Mouse (Mus musculus) WW6 (cell line): ENCODE measurements at regions not wholly inside any gene's neighbourhood (a gene's known extent, or its start where the extent isn't known, plus 50 kb on each side); places are given as distances from the start of the nearest gene placed in this dataset.

ENCODE experiments used
- DNase-seq: peaks from one replicate; pipeline ENCODE4 v3.0.0-alpha.2; 2013; ENCODE audit warnings: low read depth, low spot score

DNA sequence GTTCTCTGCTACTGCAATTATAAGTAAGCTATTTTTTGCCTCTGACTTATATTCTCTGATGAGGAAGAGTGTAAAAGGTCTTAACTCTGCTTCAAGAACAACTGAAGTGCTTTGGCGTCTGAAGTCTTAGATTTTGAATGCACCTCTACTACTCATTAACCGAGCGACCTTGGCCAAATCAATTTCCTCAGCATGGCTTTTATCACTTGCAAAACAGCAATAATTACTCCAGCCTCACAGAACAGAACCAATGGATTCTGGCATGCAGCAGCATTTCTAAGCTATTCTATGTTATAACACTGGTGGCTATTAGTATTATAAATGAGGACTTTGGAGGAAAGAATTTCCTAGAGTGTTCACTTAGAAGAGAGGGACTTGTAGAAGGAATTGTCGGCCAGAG, 462.9 kb upstream of the Cited2 start:
- no peak for DNase-seq

DNA sequence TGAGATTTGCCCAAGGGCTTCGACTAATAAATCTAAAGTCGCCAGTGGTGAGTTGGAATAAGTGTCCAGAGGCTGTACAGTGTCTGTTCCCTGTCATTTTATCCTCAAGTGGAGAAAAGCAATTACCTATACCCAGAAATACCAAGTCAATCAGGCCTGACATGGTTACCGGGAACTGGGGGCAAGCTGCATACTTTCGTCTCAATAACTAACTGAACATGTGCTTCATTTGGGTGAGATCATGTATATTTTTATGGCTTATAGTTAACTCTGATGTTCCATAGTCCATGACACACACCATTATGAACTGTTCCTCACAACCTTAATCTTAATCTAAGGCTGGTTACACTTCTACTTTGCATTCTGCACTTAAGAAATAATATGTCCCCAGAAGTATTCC, 462.4 kb upstream of the Cited2 start:
- no peak for DNase-seq

GRCm38 (mm10) chr10:17261192-17261824, 461.7 kb upstream of the Cited2 start:
- no peak for DNase-seq

DNA sequence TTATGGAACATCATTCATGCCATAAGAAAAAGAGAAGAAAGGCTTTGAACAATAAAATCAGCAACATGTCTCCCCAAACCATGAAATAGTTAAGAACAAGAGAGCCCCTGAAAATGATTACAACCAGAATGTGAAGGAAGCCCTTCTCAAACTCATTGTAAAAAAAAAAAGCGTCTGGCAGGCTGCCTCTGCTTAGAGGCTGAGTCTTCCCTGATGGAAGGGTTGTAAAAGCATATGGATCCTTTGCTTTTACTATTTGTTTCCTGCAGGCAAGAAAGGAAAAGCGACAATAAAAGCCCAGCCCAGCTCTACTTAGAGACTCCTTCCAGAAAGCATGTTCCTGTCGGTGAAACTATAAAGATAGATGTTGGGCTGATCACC, 461.2 kb upstream of the Cited2 start:
- no peak for DNase-seq

GRCm38 (mm10) chr10:17272646-17273045, 450.4 kb upstream of the Cited2 start:
- no peak for DNase-seq

DNA sequence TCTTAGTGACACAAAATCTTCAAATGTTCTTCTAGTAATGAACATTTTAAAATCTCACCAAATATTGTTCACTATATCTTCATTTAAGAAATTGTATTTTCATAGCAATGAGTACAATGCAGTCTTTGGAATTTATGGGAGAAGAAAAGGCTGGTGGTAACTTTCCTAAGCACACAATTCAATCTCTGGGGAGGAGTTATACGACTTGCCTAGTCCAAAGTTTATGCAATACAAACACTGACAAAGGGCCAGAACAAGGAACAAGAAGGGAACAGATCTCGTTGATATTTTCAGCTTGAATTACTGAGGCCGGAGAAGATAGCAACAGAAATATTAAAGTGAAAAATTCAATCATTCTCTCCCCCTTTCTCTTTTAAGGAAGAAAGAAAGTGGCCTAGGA, 449.2 kb upstream of the Cited2 start:
- no peak for DNase-seq

- no peak for DNase-seq
These were observed 447.8 kb upstream of the Cited2 start for GRCm38 (mm10) chr10:17275214-17275613.

- no peak for DNase-seq
These were observed 445.1 kb upstream of the Cited2 start for GRCm38 (mm10) chr10:17277911-17278310.

DNA sequence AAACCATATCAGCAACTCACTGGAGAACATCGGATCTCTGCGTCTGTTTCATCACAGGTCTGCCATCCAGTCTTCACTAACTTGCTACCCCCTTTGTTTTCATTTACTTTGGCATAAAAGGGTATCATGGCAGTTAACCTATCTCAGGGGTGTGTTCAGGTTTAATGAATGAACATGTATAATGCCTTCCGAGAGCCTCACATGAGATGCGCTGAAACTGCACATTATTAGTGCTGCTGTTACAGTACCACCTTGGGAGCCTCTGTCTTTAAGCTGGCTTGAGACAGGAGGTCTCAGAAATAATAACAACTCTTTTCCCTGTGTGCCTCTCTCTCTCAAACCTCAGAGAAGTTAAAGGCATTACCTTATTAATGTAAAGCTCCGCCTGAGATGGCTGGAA, 438.2 kb upstream of the Cited2 start:
- DNase-seq, result no peak

DNA sequence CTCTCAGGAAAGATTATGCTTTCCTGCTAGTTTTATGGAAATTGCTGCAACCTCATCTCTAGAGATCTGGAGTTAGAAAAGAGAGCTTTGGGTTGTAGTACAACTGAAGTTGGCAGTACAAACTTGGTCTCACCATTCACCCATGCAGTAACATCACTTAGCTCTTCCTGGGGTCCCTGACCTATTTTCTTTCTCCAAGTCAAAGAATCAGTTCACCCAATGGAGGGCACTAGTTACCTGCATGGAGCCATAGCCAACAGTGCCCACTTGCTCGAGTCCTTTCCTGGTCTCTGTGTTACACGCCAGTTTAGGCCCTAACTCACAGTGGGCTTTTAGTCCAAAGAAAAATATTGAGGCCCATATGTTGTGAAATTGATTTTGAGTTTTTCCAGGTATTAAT, 435.9 kb upstream of the Cited2 start:
- DNase-seq, result no peak

- no peak for DNase-seq
These were observed 434.8 kb upstream of the Cited2 start for GRCm38 (mm10) chr10:17288231-17288630.

DNA sequence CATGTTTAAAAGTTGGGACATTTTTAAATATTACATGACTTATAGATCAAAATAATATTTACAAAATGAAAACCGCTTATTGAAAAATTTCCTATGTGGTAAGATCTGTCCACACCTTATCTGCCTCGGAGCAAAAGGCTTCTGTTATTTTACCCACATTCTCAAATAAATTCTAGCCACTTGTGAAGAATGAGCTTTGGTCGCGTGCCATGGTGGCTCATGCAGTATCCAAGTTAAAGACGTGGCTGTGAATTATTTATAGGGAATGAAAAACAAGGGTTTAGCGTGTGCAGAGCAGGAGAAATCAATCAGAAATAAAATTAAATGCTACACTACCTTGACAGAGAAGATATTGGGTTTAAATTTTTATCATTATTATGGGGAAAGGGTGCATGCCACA, 430.7 kb upstream of the Cited2 start:
- no peak for DNase-seq

DNA sequence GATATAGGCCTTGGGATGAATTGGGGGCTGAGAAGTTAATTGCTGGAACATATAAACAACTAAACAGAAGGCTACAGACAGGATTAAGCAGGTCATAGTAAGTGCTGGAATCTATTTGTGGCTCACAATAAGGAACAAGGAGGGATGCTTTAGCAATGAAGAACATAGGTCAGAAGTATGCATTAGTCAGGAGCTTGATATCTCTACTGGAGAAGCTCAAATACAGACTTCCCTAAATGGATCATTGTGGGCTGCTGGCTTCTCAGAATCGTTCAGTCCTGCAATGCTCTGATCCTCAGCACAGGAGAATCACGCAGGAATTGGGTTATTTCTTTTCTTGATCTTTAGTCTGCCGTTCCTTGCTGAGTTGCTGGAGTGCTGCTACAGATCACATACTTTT, 428.6 kb upstream of the Cited2 start:
- DNase-seq, result no peak

DNA sequence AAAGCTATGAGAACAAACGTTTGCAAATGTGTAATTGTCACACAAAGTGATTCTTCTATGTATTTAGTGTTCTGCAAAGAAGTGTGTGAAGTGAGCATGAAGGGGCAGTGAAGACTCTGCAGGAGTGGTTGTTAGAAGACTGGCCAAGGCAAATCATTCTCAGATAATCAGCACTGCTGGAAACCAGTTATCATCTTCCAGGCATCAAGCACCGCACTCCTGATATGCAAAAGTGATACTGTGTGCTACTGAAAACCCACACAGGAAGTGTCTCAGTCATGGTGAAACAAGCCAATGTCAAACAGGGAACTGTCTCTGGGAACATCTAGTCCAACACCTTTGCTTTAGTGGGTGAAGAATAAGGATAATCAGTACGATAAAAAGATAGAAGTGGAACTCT, 427.9 kb upstream of the Cited2 start:
- no peak for DNase-seq

DNA sequence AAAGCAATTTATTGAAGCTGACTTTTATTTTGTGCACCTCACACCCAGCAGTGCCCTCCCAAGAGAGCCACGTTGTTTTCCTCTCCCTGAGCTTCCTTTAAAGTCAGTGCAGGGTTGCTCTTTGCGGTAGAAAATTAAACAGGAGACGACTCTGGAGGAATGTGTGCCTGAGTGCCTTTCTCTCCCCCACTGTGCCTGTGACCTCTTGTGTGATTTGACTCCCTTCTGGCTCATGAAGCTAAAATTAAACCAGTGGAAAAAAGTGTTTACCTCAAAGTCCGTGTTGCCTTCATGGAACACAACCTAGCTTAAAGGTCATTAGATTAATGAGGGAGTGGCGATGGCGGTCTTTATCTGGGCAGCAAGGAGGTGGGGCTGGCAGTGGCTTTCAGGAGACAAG, 423.4 kb upstream of the Cited2 start:
- no peak for DNase-seq

DNA sequence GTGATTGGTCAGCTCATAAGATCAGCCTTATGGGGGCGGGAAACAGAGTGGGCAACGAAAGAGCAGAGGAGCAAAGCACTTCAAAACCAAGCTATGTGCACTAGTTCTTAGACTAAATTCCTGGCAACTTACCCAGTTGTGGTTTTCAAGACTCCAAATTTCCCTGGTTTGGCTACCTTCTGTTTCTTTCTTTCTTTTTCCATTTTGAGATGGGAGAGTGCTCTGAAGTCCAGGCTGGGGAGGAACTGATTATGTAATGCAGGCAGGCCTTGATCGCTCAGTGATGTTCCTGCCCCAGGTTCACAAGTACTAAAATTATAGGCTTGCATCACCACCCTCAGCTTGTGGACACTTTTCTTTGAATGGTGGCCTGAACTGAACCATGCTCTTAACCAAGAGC, 396.3 kb upstream of the Cited2 start:
- no peak for DNase-seq

DNA sequence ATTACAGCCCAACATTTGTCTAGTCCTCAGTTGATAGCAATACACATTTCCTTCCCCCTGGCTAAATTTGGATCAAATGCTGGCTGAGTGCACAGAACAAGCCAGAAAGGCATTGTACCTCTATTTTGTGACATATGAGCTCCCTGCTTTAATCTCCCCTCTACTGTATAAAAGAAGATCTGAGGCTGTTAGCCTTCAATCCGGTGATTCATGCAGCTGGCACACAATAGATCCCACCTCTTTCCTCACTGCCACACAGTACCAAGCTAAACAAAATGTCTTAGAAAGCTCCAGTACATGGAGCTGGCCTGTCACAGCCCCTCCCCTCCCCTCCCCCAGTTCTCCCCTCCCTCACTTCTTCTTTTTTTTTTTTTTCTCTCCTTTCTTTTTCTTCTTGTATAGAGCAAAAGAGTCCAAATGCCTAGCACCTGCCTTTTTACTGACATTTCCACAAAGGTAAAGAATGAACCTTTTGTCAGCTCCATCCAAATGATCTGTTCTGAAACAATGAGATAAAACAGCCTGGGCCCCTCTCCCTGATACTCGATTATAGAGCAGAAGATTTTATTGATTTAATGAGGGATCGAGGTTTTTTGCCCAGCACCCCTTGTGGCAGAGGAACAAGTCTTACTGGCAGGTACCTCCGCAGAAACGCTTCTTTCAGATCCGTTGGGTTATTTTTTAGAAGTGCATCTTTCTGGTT, 392.0 kb upstream of the Cited2 start:
- DNase-seq, result no peak

DNA sequence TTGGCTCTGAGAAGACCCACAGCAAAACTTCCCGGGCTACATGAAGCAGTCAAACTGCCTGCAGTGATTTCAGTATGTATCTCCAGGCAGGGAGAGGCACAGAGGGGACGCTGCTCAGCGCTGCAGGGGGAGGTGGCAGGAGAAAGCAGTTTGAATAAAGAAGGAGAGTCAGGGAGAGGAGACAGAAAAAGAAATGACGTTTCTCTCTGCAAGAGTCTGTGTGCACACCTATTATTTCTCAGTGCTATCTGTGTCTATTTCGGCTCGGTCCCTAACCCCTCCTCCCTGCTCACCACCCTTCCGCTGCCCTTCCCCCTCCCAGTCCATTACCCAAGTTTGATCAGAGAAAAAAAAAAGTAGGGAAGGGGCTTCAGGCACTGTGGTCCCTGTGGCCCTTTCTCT, 391.4 kb upstream of the Cited2 start:
- DNase-seq, result no peak

DNA sequence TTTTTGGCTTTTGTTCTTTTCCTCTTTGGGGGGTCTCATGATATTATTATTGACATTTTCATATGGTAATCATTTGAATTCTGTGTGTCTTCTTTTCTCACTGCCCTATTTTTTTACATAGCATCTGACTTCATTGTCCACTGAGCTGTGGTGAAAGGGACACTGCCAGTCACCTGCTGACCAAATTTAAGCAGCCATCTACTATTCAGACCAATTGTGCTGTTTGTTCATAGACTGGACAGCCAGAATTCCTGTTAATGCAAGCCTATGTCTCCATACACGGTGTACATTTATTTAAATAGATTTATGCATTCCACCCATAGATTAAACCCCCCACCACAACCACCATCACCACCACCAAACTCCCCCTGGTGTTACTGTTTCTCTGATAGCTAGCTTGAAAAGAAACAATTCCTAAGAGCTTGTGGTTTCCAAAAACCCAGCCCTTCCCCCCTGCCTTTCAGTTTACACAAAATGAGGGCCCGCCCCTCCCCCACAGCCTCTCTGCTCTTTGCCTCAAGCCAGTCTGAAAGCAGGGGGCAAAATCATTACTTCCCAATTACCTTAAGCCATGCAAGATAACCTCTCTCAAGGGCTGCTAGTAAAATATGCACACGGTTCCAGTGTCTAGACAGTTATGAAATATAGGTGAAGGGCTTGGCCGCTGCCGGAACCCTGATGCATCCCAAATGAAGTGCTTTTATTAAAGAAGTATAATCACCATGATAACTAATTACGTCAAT, 390.8 kb upstream of the Cited2 start:
- DNase-seq, result no peak

- DNase-seq, result no peak
These were observed 390.0 kb upstream of the Cited2 start for GRCm38 (mm10) chr10:17332986-17333385.

- no peak for DNase-seq
These were observed 389.3 kb upstream of the Cited2 start for GRCm38 (mm10) chr10:17333676-17334075.

- DNase-seq, result no peak
These were observed 385.8 kb upstream of the Cited2 start for GRCm38 (mm10) chr10:17337217-17337616.

DNA sequence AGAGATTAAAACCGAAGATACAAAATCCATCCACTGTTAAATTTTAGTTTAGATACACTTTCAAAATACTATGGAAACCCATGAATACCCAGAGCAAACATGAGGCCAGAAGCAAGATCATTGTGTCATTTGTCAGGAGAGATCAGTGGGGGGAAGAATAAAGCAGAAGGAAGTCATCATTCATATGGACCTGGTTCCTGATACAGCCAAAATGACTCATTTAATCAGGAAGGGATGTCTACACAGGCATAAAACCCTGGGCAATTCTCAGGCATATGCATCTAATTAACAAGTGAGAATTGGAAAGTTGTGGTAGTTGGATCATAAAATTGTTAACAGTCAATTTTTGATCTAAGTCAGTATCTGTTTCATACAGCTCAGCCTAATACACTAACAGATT, 379.2 kb upstream of the Cited2 start:
- DNase-seq, result no peak
